Mouse (Mus musculus): ENCODE measurements around the gene Terb1. TPM values are rescaled to one million over a fixed set of nuclear protein-coding genes. Genes with fewer than 3 reads are reported as not detected.

Gene Terb1
- polyA plus RNA-seq (2015; fragmentation: Nextera tagmentation; extraction: Ambion mirVana), result 0.48 and 0.55 TPM in 2 replicates

- H3K27me3 ChIP-seq, result no peaks in the 10 kb centered on the region
- no peaks in the 10 kb centered on the region for H3K9me3 ChIP-seq (replicated peaks)
- peaks cover 15% of the 10 kb centered on the region for H3K36me3 ChIP-seq
- peaks cover 15% of the 10 kb centered on the region for H3K4me1 ChIP-seq
- H3K4me2 ChIP-seq (replicated peaks), result peak within 1 kb of the TSS; percentile 100
- H3K4me3 ChIP-seq (replicated peaks), result peak within 1 kb of the TSS; percentile 58
- H3K9ac ChIP-seq, result peak within 1 kb of the TSS; percentile 66
- peak within 1 kb of the TSS; percentile 52 for H3K27ac ChIP-seq (replicated peaks)
- peak; percentile 74 for ATAC-seq (ENCODE audit: insufficient number of reproducible peaks, low FRiP score, low TSS enrichment, low read depth)
- WGBS, result under 1% methylated on average over 64 of the region's 64 CpGs
Measured at GRCm38 (mm10) chr8:104509061-104510006, at the start of gene Terb1. TSS of gene Terb1 (minus strand) at chr8:104509910.

GRCm38 (mm10) chr8:104557226-104557625 lies 47.5 kb upstream of the Terb1 start:
- no peak for ATAC-seq (ENCODE audit: insufficient number of reproducible peaks, low FRiP score, low TSS enrichment, low read depth)
- H3K9ac ChIP-seq, result no peak overlapping the region
- H3K4me1 ChIP-seq, result no peaks in the 10 kb centered on the region
- 86% methylated on average over 7 of the region's 7 CpGs for WGBS
- H3K27ac ChIP-seq (replicated peaks), result no peak overlapping the region
- no peaks in the 10 kb centered on the region for H3K9me3 ChIP-seq (replicated peaks)
- H3K4me3 ChIP-seq (replicated peaks), result no peak overlapping the region
- 0 out of 2 replicates have a peak, but pooled peaks cover 3% of the 10 kb centered on the region for H3K27me3 ChIP-seq
- no peaks in the 10 kb centered on the region for H3K36me3 ChIP-seq
- H3K4me2 ChIP-seq (replicated peaks), result no peak overlapping the region

GRCm38 (mm10) chr8:104555191-104555590 lies 45.5 kb upstream of the Terb1 start:
- Histone ChIP-seq H3K4me1 (no peaks in the 10 kb centered on the region), H3K27me3 (0 out of 2 replicates have a peak, but pooled peaks cover 3% of the 10 kb centered on the region), H3K9ac (no peak overlapping the region), H3K4me3 (replicated peaks) (no peak overlapping the region), H3K9me3 (replicated peaks) (no peaks in the 10 kb centered on the region), H3K27ac (replicated peaks) (no peak overlapping the region), H3K36me3 (no peaks in the 10 kb centered on the region), H3K4me2 (replicated peaks) (no peak overlapping the region)
- no peak for ATAC-seq (ENCODE audit: insufficient number of reproducible peaks, low FRiP score, low TSS enrichment, low read depth)
- 85% methylated on average over 4 of the region's 4 CpGs for WGBS

GRCm38 (mm10) chr8:104543440-104544045 lies 33.8 kb upstream of the Terb1 start:
- H3K27ac ChIP-seq (replicated peaks), result no peak overlapping the region
- peaks cover 49% of the 10 kb centered on the region for H3K27me3 ChIP-seq
- no peak overlapping the region for H3K9ac ChIP-seq
- no peaks in the 10 kb centered on the region for H3K36me3 ChIP-seq
- no peak overlapping the region for H3K4me2 ChIP-seq (replicated peaks)
- WGBS, result 70% methylated on average over 8 of the region's 8 CpGs
- peaks cover 15% of the 10 kb centered on the region for H3K4me1 ChIP-seq
- no peak for ATAC-seq (ENCODE audit: insufficient number of reproducible peaks, low FRiP score, low TSS enrichment, low read depth)
- no peaks in the 10 kb centered on the region for H3K9me3 ChIP-seq (replicated peaks)
- no peak overlapping the region for H3K4me3 ChIP-seq (replicated peaks)

- Histone ChIP-seq H3K27me3 (peaks cover 49% of the 10 kb centered on the region), H3K4me1 (peaks cover 18% of the 10 kb centered on the region), H3K36me3 (no peaks in the 10 kb centered on the region), H3K4me3 (replicated peaks) (0 out of 2 replicates have a peak overlapping the region, but pooled peaks have one; percentile 47), H3K4me2 (replicated peaks) (no peak overlapping the region), H3K27ac (replicated peaks) (no peak overlapping the region), H3K9ac (no peak overlapping the region), H3K9me3 (replicated peaks) (no peaks in the 10 kb centered on the region)
- no peak for ATAC-seq (ENCODE audit: insufficient number of reproducible peaks, low FRiP score, low TSS enrichment, low read depth)
- WGBS, result 8% methylated on average over 11 of the region's 11 CpGs
Measured at GRCm38 (mm10) chr8:104542160-104542559, 32.5 kb upstream of the Terb1 start.

GRCm38 (mm10) chr8:104541515-104541880 lies 31.8 kb upstream of the Terb1 start:
- Histone ChIP-seq H3K36me3 (no peaks in the 10 kb centered on the region), H3K27ac (replicated peaks) (no peak overlapping the region), H3K4me3 (replicated peaks) (peak overlapping the region; percentile 47), H3K4me2 (replicated peaks) (peak overlapping the region; percentile 91), H3K9me3 (replicated peaks) (no peaks in the 10 kb centered on the region), H3K9ac (no peak overlapping the region), H3K4me1 (peaks cover 18% of the 10 kb centered on the region), H3K27me3 (peaks cover 49% of the 10 kb centered on the region)
- no peak for ATAC-seq (ENCODE audit: insufficient number of reproducible peaks, low FRiP score, low TSS enrichment, low read depth)
- WGBS, result 10% methylated on average over 8 of the region's 8 CpGs

GRCm38 (mm10) chr8:104540710-104541514 lies 31.2 kb upstream of the Terb1 start:
- 1% methylated on average over 76 of the region's 76 CpGs for WGBS
- Histone ChIP-seq H3K4me3 (replicated peaks) (peak overlapping the region; percentile 47), H3K4me1 (peaks cover 18% of the 10 kb centered on the region), H3K27ac (replicated peaks) (no peak overlapping the region), H3K4me2 (replicated peaks) (peak overlapping the region; percentile 91), H3K9ac (no peak overlapping the region), H3K36me3 (no peaks in the 10 kb centered on the region), H3K9me3 (replicated peaks) (no peaks in the 10 kb centered on the region), H3K27me3 (peaks cover 49% of the 10 kb centered on the region)
- ATAC-seq (ENCODE audit: insufficient number of reproducible peaks, low FRiP score, low TSS enrichment, low read depth), result no peak

- peaks cover 49% of the 10 kb centered on the region for H3K27me3 ChIP-seq
- 41% methylated on average over 7 of the region's 7 CpGs for WGBS
Measured at GRCm38 (mm10) chr8:104540238-104540637, 30.5 kb upstream of the Terb1 start.

GRCm38 (mm10) chr8:104539566-104539965 lies 29.9 kb upstream of the Terb1 start:
- Histone ChIP-seq H3K9ac (no peak overlapping the region), H3K4me3 (replicated peaks) (no peak overlapping the region), H3K36me3 (no peaks in the 10 kb centered on the region), H3K4me2 (replicated peaks) (no peak overlapping the region), H3K27ac (replicated peaks) (no peak overlapping the region), H3K4me1 (peaks cover 30% of the 10 kb centered on the region), H3K27me3 (peaks cover 49% of the 10 kb centered on the region), H3K9me3 (replicated peaks) (no peaks in the 10 kb centered on the region)
- WGBS, result 77% methylated on average over 2 of the region's 2 CpGs
- ATAC-seq (ENCODE audit: insufficient number of reproducible peaks, low FRiP score, low TSS enrichment, low read depth), result no peak

More at GRCm38 (mm10) chr8:104540238-104540637, 30.5 kb upstream of the Terb1 start:
- H3K4me3 ChIP-seq (replicated peaks), result peak overlapping the region; percentile 47; the same call in 1 of the 2 replicates
- peak overlapping the region; percentile 91 for H3K4me2 ChIP-seq (replicated peaks)
- H3K9ac ChIP-seq, result no peak overlapping the region
- H3K4me1 ChIP-seq, result peaks cover 23% of the 10 kb centered on the region
- ATAC-seq (ENCODE audit: insufficient number of reproducible peaks, low FRiP score, low TSS enrichment, low read depth), result no peak
- no peaks in the 10 kb centered on the region for H3K9me3 ChIP-seq (replicated peaks)
- no peaks in the 10 kb centered on the region for H3K36me3 ChIP-seq
- H3K27ac ChIP-seq (replicated peaks), result no peak overlapping the region

- no peak overlapping the region for H3K9ac ChIP-seq
- 65% methylated on average over 4 of the region's 4 CpGs for WGBS
- no peaks in the 10 kb centered on the region for H3K36me3 ChIP-seq
- H3K4me1 ChIP-seq, result peaks cover 30% of the 10 kb centered on the region
- no peak overlapping the region for H3K4me2 ChIP-seq (replicated peaks)
- H3K9me3 ChIP-seq (replicated peaks), result no peaks in the 10 kb centered on the region
- H3K27me3 ChIP-seq, result peaks cover 47% of the 10 kb centered on the region
- no peak for ATAC-seq (ENCODE audit: insufficient number of reproducible peaks, low FRiP score, low TSS enrichment, low read depth)
- H3K27ac ChIP-seq (replicated peaks), result no peak overlapping the region
- H3K4me3 ChIP-seq (replicated peaks), result no peak overlapping the region
Measured at GRCm38 (mm10) chr8:104538896-104539295, 29.2 kb upstream of the Terb1 start.

GRCm38 (mm10) chr8:104536028-104536427 lies 26.3 kb upstream of the Terb1 start:
- no peaks in the 10 kb centered on the region for H3K36me3 ChIP-seq
- no peak overlapping the region for H3K9ac ChIP-seq
- WGBS, result 79% methylated on average over 4 of the region's 4 CpGs
- H3K27ac ChIP-seq (replicated peaks), result no peak overlapping the region
- H3K4me1 ChIP-seq, result peaks cover 33% of the 10 kb centered on the region
- H3K4me2 ChIP-seq (replicated peaks), result no peak overlapping the region
- H3K27me3 ChIP-seq, result peaks cover 19% of the 10 kb centered on the region
- ATAC-seq (ENCODE audit: insufficient number of reproducible peaks, low FRiP score, low TSS enrichment, low read depth), result no peak
- H3K9me3 ChIP-seq (replicated peaks), result no peaks in the 10 kb centered on the region
- no peak overlapping the region for H3K4me3 ChIP-seq (replicated peaks)
